Mouse (Mus musculus): ENCODE results near the gene Bean1.

DNA sequence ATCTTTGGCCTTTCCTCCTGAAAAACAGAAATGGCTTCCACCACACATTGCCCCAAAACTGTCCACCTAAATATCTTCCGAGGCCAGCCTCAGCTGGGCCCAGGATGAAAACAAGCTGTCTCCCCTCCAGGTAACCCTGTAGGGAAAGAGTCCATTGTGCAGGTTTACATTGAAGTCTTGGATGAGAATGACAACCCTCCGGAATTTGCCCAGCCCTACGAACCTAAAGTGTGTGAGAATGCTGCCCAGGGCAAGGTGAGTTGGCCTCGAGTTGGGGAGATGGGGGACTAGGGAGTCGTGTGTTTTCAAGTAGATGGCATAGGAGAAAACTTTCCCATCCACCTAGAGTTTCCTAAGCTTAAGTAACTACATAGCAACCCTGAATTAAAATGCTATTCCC lies 32.6 kb upstream of the Bean1 start:
- TF ChIP-seq CTCF (conservative IDR thresholded peaks at IDR 0.05; ENCODE audit: insufficient read depth, insufficient read length, low read depth, low read length) (no peak), POLR2A (IDR thresholded peaks at IDR 0.05; ENCODE audit: low read depth, low read length) (no peak)

Data from kidney, adult 2 months (tissue).